Mouse (Mus musculus): ENCODE results near the gene Cyp2e1.
"Not testable (repeated sequence)": the region's sequence is repeated elsewhere in the genome, so short reads cannot be mapped to it uniquely, and the experiment has no call there.

The Cyp2e1 gene

DNA sequence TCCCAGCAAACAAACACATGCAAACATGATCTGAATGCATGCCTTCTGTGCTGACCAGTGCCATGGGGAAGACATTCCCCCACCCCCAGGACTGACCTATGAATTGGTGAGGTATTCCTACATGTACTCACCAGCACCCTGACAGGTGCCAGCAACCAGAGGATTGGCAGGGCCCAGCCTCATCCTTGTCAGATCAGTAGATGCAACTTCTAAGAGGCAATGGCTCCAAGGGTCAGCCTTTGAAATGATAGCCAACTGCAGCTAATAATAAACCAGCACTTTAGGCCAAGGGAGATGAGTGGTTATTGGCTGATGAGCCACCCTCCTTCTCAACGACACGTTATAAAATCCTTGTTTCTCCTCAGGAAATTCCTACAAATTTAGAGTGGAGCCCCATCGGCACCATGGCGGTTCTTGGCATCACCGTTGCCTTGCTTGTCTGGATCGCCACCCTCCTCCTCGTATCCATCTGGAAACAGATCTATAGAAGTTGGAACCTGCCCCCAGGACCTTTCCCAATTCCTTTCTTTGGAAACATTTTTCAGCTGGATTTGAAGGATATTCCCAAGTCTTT is at the start of gene Cyp2e1:
Cyp2e1 (plus strand) TSS at position 293 of the 574 bp plus-strand sequence.
- no peak for DNase-seq (ENCODE audit: extremely low spot score)

GRCm38 (mm10) chr7:140717155-140718055 is 46.1 kb upstream of the Cyp2e1 start:
- no peak for DNase-seq (ENCODE audit: extremely low spot score)

- DNase-seq (ENCODE audit: extremely low spot score) = no peak
Measured at GRCm38 (mm10) chr7:140721095-140721494, 42.4 kb upstream of the Cyp2e1 start.

DNA sequence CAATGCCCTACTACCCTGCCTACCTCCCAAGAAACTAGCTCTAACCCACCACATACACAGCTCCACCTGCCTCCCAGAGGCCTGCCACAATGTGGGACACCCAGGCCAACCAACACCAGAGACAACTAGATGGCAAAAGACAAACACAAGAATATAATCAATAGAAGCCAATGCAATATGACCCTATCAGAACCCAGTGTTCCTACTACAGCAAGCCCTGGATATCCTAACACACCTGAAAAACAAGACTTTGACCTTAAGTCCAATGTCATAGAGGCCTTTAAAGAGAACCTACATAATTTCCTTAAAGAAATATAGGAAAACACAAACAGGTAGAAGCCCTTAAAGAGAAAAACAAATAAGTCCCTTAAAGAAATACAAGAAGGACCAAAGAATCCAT is 38.0 kb upstream of the Cyp2e1 start:
- DNase-seq (ENCODE audit: extremely low spot score) = no peak

- DNase-seq (ENCODE audit: extremely low spot score) = no peak
Measured at GRCm38 (mm10) chr7:140733162-140733561, 30.4 kb upstream of the Cyp2e1 start.

GRCm38 (mm10) chr7:140747402-140747801 is 16.1 kb upstream of the Cyp2e1 start:
- no peak for DNase-seq (ENCODE audit: extremely low spot score)

- DNase-seq (ENCODE audit: extremely low spot score) = no peak
Measured at GRCm38 (mm10) chr7:140748116-140748826, 15.3 kb upstream of the Cyp2e1 start.

DNA sequence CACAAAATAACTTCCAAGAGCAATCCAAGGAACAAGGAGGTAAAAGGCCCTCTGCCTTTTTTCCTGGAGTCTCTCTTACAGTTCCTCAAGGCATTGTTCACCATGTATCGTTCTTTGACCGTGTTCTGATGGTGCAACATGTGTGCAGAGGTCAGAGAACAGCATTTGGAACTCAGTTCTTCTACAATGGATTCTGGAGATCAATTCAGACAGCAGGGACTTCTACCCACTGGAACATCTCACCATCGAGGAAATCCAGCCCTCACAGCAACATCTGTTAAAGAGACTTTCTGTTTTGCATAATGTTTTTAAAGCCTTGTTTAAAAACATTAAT is 14.7 kb upstream of the Cyp2e1 start:
- DNase-seq (ENCODE audit: extremely low spot score) = no peak

DNA sequence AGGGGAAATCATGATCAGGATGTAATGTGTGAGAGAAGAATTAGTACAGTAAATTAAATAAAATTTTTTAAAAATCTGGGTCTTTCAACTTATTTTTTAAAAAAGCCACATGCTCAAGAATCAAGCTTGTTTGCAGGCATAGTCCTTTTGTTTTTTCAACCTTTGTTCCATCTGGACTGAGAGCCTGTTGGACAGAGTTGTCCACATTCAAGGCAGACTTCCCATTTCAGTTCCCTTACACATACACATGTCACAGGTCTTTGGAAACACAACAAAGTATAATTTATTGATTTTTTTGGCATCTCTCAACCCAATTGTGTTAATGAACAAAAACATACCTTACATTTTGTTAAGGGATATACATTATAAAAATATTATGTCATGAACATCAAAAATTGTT is 9.0 kb upstream of the Cyp2e1 start:
- no peak for DNase-seq (ENCODE audit: extremely low spot score)

DNA sequence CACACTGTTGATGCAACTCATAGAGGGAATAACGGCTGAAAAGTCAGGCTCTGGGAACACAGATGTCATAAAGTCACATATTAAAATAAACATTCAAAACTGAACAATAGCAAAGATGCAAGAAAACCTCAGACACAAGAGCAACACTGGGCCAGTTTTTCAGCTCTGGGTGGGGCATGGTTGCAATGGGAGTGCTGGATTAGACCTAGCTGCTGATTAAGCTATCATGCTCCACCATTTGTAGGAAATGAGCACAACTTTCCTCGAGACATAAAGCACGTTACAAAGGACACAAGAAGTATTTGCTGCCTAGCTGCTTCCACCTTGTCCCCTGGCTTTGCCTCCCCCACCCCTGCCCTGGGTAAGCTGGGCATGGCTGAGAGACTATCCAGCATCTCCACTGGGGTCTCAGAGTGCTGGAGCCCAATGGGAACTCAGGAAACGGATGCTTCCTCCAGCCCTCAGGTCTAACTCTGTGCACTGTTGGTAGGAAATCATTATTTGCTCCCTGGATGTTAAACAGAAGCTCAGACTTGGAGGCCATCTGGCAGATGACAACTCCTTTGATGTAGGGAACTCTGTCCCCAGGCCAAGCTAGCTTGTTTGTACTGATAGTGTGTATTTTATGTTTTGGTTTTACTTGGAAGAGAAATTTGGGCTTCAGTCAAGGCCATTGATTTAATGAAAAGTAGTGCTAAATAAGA is 7.2 kb upstream of the Cyp2e1 start:
- no peak for DNase-seq (ENCODE audit: extremely low spot score)

- DNase-seq (ENCODE audit: extremely low spot score) = no peak
Measured at GRCm38 (mm10) chr7:140760647-140761046, 2.9 kb upstream of the Cyp2e1 start.

- DNase-seq (ENCODE audit: extremely low spot score) = not testable (repeated sequence)
Measured at GRCm38 (mm10) chr7:140765391-140765790, 1.9 kb downstream of the Cyp2e1 start.

DNA sequence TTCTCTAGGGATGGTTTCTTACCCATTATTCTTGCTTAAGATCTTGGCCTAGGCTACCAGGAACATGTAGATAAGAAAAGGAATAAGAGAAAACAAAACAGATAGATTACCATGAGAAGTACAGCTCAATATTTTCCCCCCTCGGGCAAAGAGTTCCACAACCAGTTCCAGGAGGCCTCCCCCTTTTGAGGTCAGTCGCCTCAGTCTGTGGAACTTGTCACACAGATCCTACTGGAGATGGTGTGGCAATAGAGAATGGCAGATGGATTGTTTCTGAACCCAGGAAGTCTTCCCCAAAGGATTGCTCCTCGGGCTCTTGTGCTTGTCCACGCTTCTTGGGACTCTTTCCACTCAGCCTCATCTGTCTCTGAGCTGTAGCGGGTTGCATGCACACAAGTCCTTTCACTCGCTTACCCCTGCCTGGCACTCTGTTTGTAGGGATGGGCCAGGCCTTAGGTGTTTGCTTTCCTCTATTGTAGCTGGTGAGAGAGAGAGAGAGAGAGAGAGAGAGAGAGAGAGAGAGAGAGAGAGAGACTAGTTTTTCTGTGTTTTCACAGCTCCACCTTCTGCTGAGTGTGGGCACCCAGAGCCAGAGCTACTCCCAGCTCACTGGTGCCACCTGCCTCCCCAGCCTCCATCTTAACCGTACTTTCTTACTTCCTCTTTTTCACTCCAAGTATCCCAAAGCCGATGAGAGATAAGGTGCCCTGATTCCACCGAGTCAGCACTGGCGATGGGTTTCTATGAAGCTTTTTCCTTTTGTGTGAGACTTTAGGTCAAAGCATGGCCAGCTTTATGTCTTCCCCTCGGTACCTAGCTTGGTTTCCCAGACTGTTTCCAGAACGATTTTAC is 2.6 kb downstream of the Cyp2e1 start:
- no peak for DNase-seq (ENCODE audit: extremely low spot score)

GRCm38 (mm10) chr7:140780548-140780947 is 17.0 kb downstream of the Cyp2e1 start:
- no peak for DNase-seq (ENCODE audit: extremely low spot score)

DNA sequence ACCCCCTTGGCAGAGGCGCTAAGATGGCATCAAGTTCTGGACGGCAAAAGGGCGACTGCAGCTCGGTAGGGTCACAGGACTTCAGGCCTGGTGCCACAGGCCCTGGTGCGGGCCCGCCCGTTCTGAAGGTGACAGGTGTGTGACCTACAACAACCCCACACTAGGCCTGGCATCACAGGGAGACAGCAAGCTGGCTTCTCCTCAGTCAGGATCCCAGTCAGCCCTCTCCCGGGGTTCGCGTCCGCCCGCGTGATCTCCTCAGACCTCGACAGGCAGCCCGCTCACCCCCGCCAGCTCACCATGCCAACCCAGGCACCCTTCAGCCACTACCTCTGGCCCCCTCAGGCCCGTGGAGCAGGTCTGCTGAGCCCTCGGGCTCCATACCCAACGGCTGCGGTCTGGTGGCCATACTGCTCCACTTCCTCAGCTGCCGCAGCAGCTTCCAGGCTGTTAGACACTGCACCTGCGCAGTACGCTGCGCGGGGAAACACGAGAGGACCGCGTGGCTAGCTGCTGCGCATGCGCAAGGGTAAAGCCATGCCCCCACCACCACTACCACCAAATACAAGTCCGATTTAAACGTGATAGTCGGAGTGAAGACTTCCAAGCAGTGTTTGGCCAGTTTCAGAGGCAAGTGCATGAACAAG is 24.0 kb downstream of the Cyp2e1 start, which contains the start of gene Syce1:
Syce1 (minus strand) TSS at position 447 of the 647 bp plus-strand sequence.
- no peak for DNase-seq (ENCODE audit: extremely low spot score)

DNA sequence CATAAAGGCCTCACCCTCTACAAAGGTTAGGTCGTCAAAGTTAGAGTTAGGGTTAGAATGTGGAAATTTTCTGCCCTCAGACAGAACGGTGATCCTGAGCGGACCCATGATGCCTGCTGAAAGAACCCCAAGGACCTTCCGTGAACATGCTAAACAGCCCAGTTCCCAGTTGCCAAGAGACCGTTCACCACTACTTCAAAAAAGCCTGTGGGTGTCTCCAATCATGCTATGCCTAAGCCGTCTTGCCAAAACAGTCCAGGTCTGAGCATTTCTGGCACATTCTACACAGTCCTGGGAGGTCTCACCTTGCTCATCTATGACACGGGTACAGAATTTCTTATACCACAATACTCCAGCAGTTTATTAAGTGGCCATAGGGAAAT is 24.5 kb downstream of the Cyp2e1 start:
- no peak for DNase-seq (ENCODE audit: extremely low spot score)

DNA sequence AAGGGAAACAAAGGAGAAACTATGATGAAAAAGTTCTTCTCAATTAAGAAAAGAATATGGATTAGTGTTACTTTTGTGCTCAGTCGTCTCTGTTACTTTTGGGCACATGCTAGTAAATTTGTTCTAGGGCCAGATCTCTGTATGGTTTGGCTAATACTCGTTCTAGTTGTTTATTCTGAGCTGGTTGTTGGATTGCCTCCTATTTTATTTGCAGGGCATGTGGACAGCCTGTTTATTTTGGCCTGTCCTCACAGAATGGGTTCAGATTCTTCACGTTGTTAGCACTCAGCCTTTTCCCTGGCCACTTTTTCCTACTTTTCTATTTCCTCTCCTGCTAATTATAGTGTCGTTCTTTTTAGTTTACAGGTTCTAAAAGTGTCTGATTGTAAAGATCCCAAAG is 30.0 kb downstream of the Cyp2e1 start:
- DNase-seq (ENCODE audit: extremely low spot score) = no peak

- no peak for DNase-seq (ENCODE audit: extremely low spot score)
Measured at GRCm38 (mm10) chr7:140797619-140798018, 34.1 kb downstream of the Cyp2e1 start.

DNA sequence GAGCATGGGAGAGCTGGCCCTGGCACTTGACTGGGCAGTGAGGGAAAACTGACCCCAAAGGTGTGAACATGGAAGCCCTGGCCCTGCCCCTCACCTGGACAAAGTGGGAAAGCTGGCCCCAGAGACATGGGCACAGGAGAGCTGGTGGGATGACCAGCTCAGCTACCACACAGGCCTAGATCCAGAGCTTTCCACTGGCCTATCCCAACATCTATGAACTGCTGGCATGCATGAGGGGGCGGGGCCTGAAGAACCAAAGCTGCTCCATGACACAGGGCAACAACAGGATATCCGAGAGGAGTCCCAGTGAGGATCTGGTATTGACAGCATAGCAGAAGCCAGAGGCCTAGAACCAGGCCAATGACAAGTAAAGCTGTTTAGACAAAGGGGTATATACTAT is 34.7 kb downstream of the Cyp2e1 start:
- no peak for DNase-seq (ENCODE audit: extremely low spot score)

DNA sequence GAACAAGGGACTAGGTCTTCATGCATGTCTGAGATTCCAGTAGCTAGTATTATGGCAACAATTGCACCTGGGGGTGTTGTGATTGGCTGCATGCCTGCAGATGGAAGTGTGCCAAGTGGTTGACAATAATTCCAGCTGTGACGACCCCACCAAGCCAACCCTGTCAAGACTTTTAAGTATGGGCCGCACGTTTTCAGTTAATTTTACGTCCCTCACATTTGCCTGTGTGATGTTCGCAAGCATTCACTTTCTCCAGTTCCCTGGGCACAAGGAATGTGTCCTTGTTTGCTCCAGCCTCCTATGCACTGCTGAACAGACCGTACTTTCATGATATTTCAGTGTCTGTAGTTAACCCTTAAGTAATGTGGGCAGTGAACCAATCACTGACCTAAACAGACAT is 39.1 kb downstream of the Cyp2e1 start:
- no peak for DNase-seq (ENCODE audit: extremely low spot score)

- peak; percentile 16 for DNase-seq (ENCODE audit: extremely low spot score)
Measured at GRCm38 (mm10) chr7:140805704-140806103, 42.2 kb downstream of the Cyp2e1 start.

Measured in embryo, embryonic 9.5 days (tissue).